Mouse (Mus musculus): ENCODE measurements around the gene Osr1.

Gene Osr1

GRCm38 (mm10) chr12:9587732-9588131 is 17.8 kb downstream of the Osr1 start:
- no peak for DNase-seq

- DNase-seq: no peak
Measured at GRCm38 (mm10) chr12:9589561-9590134, 19.7 kb downstream of the Osr1 start.

GRCm38 (mm10) chr12:9591141-9591540 is 21.2 kb downstream of the Osr1 start:
- DNase-seq: no peak

GRCm38 (mm10) chr12:9598219-9598618 is 28.3 kb downstream of the Osr1 start:
- DNase-seq: no peak

Data from spleen, adult 18-20 months (tissue).